Mouse (Mus musculus) lung, postnatal 36 days (tissue): ENCODE measurements at regions not wholly inside any gene's neighbourhood (a gene's known extent, or its start where the extent isn't known, plus 50 kb on each side); places are given as distances from the start of the nearest gene placed in this dataset.

Experiments
- DNase-seq: peaks from one replicate; pipeline ENCODE4 v3.0.0; 2022; ENCODE audit warnings: mixed read lengths

- no peak for DNase-seq
These were observed 168.7 kb downstream of the Zfp326 start for GRCm38 (mm10) chr5:106044878-106045585.

- no peak for DNase-seq
These were observed 162.0 kb downstream of the Zfp326 start for GRCm38 (mm10) chr5:106038321-106038720.

DNA sequence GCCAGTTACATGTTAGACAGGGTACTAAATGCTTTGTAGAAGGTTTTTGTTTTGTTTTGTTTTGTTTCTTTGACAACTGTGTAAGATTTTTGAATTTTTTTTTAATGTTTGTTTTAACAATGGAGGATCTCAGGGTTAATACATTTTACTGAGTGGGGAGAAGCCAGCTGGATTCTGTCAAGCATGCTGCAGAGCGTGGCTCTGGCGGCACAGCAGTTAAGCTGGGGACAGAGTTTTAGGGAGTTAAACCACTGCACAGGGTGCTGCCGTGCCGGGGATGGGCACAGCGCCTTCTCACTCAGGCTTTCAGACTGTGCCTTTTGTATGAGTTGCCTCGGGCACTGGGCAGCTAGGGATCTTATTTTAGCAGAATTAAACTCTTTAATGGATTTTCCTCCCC lies 159.8 kb downstream of the Zfp326 start:
- no peak for DNase-seq

DNA sequence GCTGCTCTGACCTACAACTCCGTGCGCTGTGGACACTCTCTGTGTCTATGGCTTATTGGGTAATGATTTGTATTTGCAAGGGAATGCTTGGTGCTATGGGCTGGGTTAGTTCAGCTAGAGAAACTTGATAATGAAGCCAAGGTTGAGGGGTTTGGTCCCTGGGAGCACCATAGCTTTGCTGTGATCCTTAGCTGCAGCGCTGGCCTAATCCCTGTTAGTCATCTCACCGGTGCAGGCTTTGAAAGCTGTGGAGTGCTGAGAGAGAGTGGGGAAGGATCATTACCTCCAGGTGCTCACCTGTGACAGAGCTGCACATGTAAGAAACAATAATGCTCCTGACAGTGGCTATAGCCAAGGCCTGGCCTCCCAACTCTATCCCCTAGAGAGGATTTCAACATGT lies 156.6 kb downstream of the Zfp326 start:
- no peak for DNase-seq

- DNase-seq = no peak
These were observed 150.5 kb downstream of the Zfp326 start for GRCm38 (mm10) chr5:106026861-106027260.

DNA sequence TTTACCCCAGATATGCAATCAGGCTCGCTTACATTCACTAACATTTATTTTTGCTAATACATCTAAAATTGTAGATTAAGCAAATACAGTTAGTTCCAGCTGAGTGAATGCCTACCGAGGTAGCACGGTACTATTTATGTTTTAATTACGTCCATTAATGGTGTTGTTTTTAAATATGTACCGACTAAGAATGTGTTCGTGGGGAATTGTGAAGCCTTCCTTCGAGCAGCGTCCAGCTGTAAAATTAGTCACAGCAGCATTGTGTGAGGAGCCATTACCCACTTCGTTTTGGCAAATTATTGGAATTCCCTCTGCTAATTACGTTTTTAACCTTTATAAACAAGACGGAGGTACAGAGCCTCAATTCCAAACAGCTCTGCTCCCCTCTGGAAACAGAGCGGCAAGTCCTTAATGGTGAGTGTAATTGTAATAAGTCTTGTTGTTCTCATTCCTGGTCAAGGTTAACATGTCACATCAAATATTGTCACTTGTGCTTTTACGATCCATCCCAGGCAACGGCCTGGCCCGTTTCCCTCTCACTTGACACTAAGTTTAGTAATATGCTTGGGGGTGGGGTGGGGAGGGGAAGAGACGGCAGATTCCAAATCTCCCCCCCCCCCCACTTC lies 128.0 kb downstream of the Zfp326 start:
- DNase-seq = no peak

- DNase-seq = no peak
These were observed 127.2 kb downstream of the Zfp326 start for GRCm38 (mm10) chr5:106003321-106004291.

GRCm38 (mm10) chr5:106002330-106002729 lies 126.0 kb downstream of the Zfp326 start:
- DNase-seq = peak; percentile 7

- DNase-seq = no peak
These were observed 117.9 kb downstream of the Zfp326 start for GRCm38 (mm10) chr5:105994218-105994617.

DNA sequence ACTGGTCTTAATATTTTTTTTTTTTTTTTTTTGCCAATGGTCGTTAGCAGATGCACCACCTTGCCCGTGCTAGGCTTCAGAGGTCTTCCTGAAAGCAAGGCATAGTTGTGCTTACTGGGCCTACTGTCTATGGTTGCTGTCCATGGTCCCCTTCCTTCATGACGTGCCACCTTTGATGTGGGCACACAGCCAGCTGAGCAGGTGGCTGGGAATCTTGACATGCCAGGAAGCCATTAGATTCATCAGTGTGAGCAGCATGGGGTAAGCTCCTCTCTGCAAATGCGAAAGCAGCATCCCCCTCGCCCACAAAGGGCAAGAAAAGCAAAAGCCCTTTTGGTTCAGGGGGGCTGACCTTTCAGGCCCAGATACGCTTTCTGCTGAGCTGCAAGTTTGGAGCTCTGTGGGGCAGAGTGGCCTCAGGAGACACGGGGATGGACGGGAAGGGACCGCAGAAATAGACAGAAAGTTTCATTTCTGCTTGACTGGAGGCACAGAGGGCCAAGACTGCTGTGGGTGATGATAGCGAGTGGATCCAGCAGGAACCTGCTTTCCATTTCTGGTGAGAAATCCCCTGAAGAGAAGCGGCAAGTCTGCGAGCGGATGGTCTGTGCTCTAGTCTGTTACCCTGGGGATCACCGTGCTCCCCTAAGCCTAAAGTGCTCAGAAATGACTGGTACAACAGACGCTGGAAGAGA lies 116.8 kb downstream of the Zfp326 start:
- no peak for DNase-seq

- DNase-seq = no peak
These were observed 114.4 kb downstream of the Zfp326 start for GRCm38 (mm10) chr5:105990777-105991176.

GRCm38 (mm10) chr5:105986401-105986800 lies 110.0 kb downstream of the Zfp326 start:
- DNase-seq = peak; percentile 66

- no peak for DNase-seq
These were observed 106.8 kb downstream of the Zfp326 start for GRCm38 (mm10) chr5:105983131-105983530.

GRCm38 (mm10) chr5:105976746-105977145 lies 100.4 kb downstream of the Zfp326 start:
- DNase-seq = peak; percentile 11

DNA sequence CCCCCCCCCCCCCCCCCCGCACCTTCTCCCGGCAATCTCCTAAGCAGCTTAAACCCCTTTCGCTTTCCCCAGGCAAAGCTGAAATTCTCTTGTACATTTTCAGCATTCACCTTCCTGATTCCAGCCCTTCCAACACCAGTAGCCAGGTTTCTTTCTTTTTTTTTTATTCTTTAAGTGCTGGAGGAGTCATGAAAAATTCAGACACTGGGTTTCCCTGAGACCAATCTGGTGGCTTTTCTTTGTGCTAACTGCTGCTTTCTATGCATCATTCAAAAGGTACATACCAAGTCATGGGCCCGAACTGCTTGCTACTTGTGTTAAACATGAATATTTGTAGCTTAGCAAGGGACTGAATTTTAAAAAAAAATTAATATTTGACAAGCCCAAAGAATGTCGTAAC lies 99.7 kb downstream of the Zfp326 start:
- DNase-seq = no peak

GRCm38 (mm10) chr5:105975275-105976011 lies 99.1 kb downstream of the Zfp326 start:
- DNase-seq = peak; percentile 69

GRCm38 (mm10) chr5:105974576-105975177 lies 98.3 kb downstream of the Zfp326 start:
- no peak for DNase-seq
